Mouse (Mus musculus): ENCODE data around the gene Uvrag.

The Uvrag gene

DNA sequence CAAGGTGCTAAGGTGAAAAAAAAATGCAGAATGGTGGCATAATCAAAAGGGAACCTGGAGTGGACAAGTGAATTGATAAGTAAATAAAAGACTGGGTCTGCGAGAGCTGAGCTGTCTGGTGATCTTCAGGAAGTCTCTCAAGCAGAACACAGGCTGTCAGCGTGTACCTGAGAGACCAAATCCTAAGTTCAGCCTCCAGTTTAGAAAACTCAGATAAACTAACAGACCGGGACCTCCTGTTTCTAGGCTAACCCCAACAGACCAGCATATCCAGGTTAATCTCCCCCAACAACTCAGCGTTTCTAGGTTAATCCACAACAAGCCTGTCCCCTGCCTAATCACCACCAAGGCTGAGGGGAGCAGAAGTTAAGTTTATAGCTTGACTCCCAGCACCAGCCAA is 87.3 kb downstream of the Uvrag start:
- DNase-seq = no peak

- DNase-seq = no peak
Measured at GRCm38 (mm10) chr7:99052471-99053241, 88.3 kb downstream of the Uvrag start.

DNA sequence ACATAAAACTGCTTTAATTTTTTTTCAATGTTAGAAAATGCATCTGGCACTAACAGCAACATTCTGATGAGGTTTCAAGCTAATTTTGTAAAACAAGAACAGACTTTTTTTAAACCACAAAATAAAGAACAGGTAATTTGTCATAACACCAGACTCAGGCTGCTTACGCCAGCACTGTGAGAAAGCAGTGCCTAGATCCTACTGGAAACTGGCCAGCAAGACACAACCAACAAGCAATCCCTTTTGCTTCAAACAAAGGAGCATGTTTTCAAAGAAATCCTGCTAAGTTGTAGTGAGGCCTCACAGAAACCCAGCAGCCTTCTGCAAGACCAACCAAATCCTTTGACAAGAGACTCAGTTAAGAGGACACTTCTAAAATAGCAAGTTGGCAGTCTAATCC is 90.1 kb downstream of the Uvrag start:
- DNase-seq = peak in 1 of 2 experiments; percentile 31

GRCm38 (mm10) chr7:99049897-99050296 is 91.0 kb downstream of the Uvrag start:
- DNase-seq = no peak

- no peak for DNase-seq
Measured at GRCm38 (mm10) chr7:99046545-99047206, 94.3 kb downstream of the Uvrag start.

DNA sequence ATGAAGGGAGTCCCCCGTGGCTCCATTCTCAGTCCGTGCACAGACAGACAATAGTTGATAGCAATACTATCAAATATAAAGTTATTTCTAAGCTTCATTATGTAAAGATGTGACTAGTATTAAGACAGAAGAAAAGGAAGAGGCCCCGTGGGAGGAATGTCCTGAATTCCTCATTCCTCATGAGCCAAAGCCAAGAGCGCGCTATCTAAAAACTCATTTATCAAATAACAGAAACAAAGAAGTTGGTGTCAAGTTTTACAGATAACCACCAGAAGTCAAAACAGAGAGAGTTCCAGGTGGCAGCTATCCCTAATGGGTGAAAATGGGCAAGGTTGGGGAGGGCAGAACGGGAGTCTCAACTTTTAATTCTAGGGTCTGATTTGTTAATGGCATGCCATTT is 95.4 kb downstream of the Uvrag start:
- no peak for DNase-seq

DNA sequence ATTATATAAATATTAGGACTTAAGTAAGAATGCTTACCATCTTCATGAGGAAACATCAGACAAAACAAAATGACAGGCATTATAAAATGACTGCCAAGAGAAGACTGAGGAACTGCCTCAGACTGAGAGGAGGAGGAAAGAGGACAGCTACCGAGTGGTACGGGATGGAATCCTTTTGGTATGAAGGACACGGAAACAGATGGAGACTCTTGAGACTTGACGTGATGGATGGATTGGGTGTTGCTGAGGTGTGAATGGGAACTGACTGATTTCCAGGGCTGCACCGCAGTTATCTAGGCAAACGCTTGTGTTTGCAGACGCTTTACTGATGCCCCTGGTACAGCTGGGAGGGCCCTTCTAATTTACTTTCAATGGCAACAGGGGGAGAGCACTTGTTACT is 97.0 kb downstream of the Uvrag start:
- DNase-seq = no peak

DNA sequence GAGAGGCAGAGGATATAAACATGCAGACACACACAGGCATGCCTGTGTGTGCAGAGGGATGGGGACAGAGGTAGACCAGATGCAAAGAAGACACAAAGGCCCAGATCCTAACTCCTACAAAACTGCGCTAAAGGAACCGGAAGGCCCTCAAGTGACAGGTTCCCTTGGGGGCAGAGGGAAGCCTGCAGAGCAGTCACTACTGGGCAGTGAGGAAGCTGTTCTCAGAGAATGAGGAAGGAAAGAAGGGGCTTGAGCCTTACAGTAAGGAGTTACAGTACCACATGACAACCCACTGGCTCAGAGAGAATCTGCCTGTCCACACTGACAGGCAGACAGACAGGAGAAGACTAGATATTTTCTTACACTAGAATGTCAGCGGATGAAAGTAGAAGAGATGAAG is 97.6 kb downstream of the Uvrag start:
- DNase-seq = no peak

DNA sequence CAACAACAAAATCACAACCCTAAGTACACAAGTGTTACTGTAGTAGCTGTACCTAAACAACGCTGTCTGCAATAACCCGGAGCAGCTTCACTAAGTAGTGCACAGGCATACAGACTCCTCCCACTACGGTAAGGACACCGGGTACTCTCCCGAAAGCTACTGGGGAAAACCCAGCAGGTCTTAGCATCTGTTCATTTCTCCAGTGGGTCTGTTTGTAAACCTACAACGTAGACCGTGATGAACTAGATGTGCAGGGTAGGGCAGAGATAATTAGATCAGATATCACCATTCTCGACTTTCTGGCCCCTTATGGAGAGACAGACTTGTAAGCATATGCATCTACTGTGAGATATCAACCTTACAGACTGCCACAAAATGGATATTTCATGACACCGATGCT is 99.1 kb downstream of the Uvrag start:
- no peak for DNase-seq

DNA sequence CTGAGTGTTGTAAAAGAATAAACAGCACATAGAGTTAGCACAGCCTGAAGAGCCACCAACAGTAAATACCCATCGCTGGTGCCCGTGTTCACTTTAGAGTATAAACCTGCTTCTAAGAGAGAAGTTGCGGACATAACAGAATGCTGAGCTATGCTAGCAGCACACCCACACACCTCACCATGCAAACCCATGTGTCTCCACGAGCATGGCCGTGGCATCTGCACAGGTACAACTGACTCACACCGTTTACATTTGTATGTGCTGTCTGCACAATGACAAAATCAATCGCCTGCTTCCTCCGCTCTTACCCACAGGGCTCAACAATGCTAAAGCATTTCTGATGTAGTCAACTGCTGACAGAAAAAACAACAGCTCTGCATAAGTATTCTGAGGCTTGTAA is 101.0 kb downstream of the Uvrag start:
- no peak for DNase-seq

DNA sequence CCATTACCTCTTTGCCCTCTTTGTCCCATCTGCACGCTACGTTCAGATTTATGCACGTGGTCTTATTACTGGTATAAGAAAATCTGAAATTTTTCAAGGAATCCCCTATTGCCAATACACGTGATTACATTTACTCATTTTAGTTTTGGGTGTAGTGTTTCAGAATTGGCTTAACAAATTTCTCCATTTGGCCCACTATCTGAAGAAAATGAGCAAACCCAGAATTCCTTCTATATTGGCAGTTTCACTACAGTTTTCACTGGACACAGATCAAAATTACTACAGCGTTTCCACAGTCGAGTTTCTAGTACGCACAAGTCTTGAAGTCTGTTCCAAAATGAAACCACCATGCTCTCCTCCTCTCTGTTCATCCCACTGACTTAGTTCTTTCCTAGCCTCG is 104.7 kb downstream of the Uvrag start:
- DNase-seq = no peak

- DNase-seq = no peak
Measured at GRCm38 (mm10) chr7:99034909-99035308, 106.0 kb downstream of the Uvrag start.

- no peak for DNase-seq
Measured at GRCm38 (mm10) chr7:99033838-99034237, 107.1 kb downstream of the Uvrag start.

- no peak for DNase-seq
Measured at GRCm38 (mm10) chr7:99033314-99033713, 107.6 kb downstream of the Uvrag start.

GRCm38 (mm10) chr7:99032051-99032450 is 108.9 kb downstream of the Uvrag start:
- no peak for DNase-seq

- DNase-seq = no peak
Measured at GRCm38 (mm10) chr7:99028108-99028507, 112.8 kb downstream of the Uvrag start.

GRCm38 (mm10) chr7:99027185-99027584 is 113.8 kb downstream of the Uvrag start:
- no peak for DNase-seq

- DNase-seq = peak; percentile 50 to 61
Measured at GRCm38 (mm10) chr7:99025989-99026388, 115.0 kb downstream of the Uvrag start.

GRCm38 (mm10) chr7:99025265-99025664 is 115.7 kb downstream of the Uvrag start:
- DNase-seq = peak; percentile 45 to 67

DNA sequence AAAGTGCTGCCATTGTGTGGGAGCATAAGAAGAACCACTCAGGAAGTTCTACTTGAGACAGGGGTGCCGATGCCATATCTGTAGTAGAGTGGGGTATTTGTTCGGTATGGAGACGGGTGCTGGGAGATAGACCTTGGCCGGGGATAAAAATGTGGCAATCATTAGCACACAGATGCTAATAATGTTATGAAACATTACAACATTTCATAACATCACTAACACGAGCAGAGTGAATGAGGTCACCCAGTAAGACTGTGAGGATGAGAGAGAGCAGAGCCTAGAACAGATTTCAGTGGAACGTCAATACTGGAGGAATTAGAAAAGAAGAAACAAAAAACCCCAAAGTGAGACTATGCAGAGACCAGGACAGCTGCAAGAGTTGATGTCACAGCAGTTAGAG is 116.2 kb downstream of the Uvrag start:
- DNase-seq = no peak

- no peak for DNase-seq
Measured at GRCm38 (mm10) chr7:99023931-99024330, 117.0 kb downstream of the Uvrag start.

GRCm38 (mm10) chr7:99021277-99021676 is 119.7 kb downstream of the Uvrag start:
- no peak for DNase-seq

DNA sequence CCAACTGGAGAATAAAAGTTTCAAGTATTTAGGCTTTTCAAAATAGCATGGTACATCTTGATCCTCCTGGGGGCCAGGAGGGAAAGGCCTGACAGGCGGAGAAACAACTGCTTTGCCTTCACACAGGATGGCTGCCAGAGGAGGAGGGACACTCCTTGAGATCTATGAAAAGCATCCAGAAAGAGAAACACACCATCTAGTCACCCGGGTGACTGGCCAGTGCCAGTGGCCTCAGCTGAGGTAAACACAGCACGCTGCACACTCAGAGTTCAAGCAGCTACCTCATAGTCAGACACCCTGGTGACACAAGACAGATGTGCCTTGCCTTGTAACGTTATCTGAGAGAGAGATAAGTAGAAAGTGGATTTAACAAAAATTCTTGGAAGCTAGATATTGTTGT is 120.6 kb downstream of the Uvrag start:
- DNase-seq = no peak

DNA sequence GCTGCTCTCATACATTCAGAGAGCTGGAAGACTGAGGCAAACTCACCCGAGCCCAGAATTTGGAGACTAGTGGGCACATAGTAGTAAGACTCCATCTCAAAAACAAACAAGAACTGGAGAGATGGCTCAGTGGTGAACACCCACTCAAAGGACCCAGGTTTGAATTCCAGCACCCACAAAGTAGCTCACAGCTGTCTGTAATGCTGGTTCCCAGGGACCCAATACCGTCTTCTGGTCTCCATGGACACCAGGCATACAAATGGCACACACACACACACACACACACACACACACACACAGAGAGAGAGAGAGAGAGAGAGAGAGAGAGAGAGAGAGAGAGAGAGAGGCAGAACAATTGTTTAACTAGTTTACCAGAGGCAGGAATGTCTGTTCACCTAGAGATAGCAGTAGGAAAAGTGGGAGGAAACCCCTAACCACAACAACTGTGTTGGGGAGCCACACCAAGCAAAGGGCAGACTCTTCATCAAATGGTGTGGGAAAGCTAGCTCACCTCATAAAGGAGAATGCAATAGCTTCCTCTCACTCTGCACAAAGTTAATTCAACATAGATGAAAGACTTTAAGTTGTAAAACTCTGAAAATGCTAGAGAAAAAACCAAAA is 123.6 kb downstream of the Uvrag start:
- DNase-seq = no peak
